Mouse (Mus musculus) midbrain, embryonic 15.5 days (tissue): ENCODE data around the gene Capns2. TPM values are rescaled to one million over a fixed set of nuclear protein-coding genes. Genes with fewer than 3 reads are reported as not detected.
"Not testable (repeated sequence)": the region's sequence is repeated elsewhere in the genome, so short reads cannot be mapped to it uniquely, and the experiment has no call there.

Experiments
- ATAC-seq: fragments of 200-750 bp; cut with Nextera tagmentation; replicated peaks from 2 replicates; pipeline ENCODE4 v1.8.0; 2017; ENCODE audit warnings: moderate TSS enrichment
- H3K27ac ChIP-seq: fragments of 300-500 bp; sonication (generic); 2 replicates; pipeline ENCODE4 v1.5.1; 2015; ENCODE audit warnings: mild to moderate bottlenecking, inconsistent platforms
- H3K27me3 ChIP-seq: fragments of 300-500 bp; sonication (generic); replicated peaks from 2 replicates; pipeline ENCODE4 v1.6.1; 2015; ENCODE audit warnings: inconsistent platforms
- H3K36me3 ChIP-seq: fragments of 300-500 bp; sonication (generic); replicated peaks from 2 replicates; pipeline ENCODE4 v1.6.1; 2015; ENCODE audit warnings: inconsistent platforms
- H3K4me1 ChIP-seq: fragments of 300-500 bp; sonication (generic); 2 replicates; pipeline ENCODE4 v1.6.1; 2015; ENCODE audit warnings: inconsistent platforms
- H3K4me2 ChIP-seq: fragments of 300-500 bp; sonication (generic); 2 replicates; pipeline ENCODE4 v1.6.1; 2015; ENCODE audit warnings: inconsistent platforms, mild to moderate bottlenecking, moderate library complexity
- H3K4me3 ChIP-seq: fragments of 300-500 bp; sonication (generic); 2 replicates; pipeline ENCODE4 v1.5.1; 2015; ENCODE audit warnings: mild to moderate bottlenecking, inconsistent platforms
- H3K9ac ChIP-seq: fragments of 300-500 bp; sonication (generic); 2 replicates; pipeline ENCODE4 v1.6.1; 2015; ENCODE audit warnings: mild to moderate bottlenecking, inconsistent platforms
- H3K9me3 ChIP-seq: fragments of 300-500 bp; sonication (generic); 2 replicates; pipeline ENCODE4 v1.6.1; 2016; ENCODE audit warnings: inconsistent platforms
- WGBS: fragments of 180-500 bp; shearing (Covaris S2); methylation state at CpG from one replicate; pipeline ENCODE4 v1.1.7; 2015; ENCODE audit warnings: mixed read lengths; 5-methylcytosine and 5-hydroxymethylcytosine counted together
- polyA plus RNA-seq: library from polyadenylated mRNA; unstranded; fragments of >200 nt; fragmentation: Nextera tagmentation; extraction: Ambion mirVana; gene quantifications from 2 replicates; pipeline ENCODE4 v1.2.1, GENCODE M21; 2015

Gene Capns2
- polyA plus RNA-seq, 1 experiment from 2014 or later, result 0.45 TPM

DNA sequence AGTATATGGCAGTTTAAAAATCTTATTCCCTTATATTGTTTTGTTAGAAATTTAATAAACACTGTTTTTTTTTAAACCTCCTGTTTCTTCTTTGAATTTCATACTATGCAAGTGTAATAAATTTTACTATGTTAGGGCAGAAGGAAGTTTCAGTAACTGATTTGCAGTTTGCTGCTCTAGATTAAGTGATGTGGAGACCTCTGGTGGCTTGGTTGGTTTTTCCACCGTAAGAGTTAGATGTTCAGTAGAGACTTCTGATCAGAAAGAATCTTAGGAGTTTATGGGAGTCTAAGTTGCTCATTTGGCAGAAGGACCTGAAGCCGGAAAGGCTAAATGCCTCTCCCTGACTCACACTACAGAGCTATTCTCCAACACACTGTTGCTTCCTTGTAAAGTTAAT, 17.4 kb upstream of the Capns2 start:
- Histone ChIP-seq H3K4me3 (no peak overlapping the region), H3K27me3 (no peaks in the 10 kb centered on the region), H3K9ac (no peak overlapping the region), H3K27ac (no peak overlapping the region), H3K36me3 (no peaks in the 10 kb centered on the region), H3K4me1 (no peaks in the 10 kb centered on the region), H3K9me3 (no peaks in the 10 kb centered on the region), H3K4me2 (no peak overlapping the region)
- WGBS, result 81% methylated on average over 2 of the region's 2 CpGs
- no peak for ATAC-seq

DNA sequence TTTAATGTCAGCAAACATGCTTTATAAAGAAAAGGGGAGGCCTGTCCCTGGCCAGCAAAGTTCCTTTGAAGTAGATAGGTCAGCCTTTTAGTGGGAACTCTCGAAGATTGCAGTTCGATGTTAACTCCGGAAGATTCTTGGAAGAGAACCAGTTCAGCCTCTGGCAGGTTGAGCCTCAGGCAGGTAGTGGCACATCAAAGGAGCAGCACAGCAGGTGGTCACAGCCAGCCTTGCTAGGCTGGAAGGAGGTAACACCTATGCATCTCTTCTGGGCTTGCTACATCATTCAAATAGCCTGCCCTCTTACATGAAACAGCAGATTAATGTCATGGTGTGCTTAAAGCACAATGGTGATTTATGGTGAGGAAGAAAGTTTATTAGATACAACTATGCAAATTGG, 9.0 kb upstream of the Capns2 start:
- H3K9me3 ChIP-seq, H3K4me3 ChIP-seq, H3K9ac ChIP-seq, H3K27ac ChIP-seq, H3K27me3 ChIP-seq, ATAC-seq, H3K4me1 ChIP-seq, H3K36me3 ChIP-seq, H3K4me2 ChIP-seq: not testable (repeated sequence)
- 85% methylated on average over 3 of the region's 3 CpGs for WGBS

DNA sequence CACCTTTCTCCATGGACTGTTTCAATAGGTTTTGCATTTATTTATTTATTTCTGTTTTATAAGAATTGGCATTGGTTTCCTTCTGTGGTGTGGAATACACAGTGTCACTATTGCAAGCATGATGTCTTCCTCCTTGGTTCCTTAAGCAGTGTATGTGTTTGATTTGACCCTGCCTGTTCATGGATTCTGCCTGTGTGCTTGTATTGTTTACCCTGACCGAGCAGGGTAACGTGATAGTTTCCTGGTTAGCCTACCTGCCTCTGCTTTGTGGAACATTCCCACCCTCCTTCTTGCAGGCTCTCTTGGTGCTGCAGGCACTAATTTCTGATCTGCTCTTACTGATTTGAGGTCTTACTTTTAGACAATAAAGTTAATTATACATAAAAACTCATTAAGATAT, 7.3 kb upstream of the Capns2 start:
- Histone ChIP-seq H3K4me1 (no peaks in the 10 kb centered on the region), H3K4me3 (no peak overlapping the region), H3K36me3 (no peaks in the 10 kb centered on the region), H3K9ac (no peak overlapping the region), H3K4me2 (no peak overlapping the region), H3K27ac (no peak overlapping the region), H3K27me3 (no peaks in the 10 kb centered on the region), H3K9me3 (no peaks in the 10 kb centered on the region)
- WGBS, result 87% methylated on average over 2 of the region's 2 CpGs
- no peak for ATAC-seq

DNA sequence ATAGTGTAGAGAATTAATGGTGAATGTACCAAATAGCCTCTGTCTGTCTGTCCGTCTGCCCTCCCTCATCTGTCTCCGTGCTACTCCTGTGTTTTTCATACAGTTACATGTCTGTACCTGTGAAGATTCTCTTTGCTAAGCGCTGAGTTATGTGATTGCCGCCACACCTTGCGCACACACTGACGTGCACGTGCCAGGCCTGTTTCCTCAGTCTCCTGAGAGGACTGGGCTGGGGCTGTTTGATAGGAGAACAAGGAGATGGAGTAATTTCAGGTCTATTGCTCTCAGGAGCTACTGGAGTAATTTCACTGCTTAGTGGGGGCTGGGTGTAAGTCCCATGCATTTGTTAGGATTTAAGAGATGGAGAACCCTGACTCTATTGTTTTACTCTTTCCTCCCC, 6.2 kb upstream of the Capns2 start:
- H3K4me2 ChIP-seq, result no peak overlapping the region
- no peak overlapping the region for H3K9ac ChIP-seq
- no peaks in the 10 kb centered on the region for H3K36me3 ChIP-seq
- H3K9me3 ChIP-seq, result no peaks in the 10 kb centered on the region
- no peak overlapping the region for H3K4me3 ChIP-seq
- no peak for ATAC-seq
- no peaks in the 10 kb centered on the region for H3K4me1 ChIP-seq
- H3K27ac ChIP-seq, result no peak overlapping the region
- no peaks in the 10 kb centered on the region for H3K27me3 ChIP-seq
- 90% methylated on average over 7 of the region's 7 CpGs for whole genome bisulfite sequencing

DNA sequence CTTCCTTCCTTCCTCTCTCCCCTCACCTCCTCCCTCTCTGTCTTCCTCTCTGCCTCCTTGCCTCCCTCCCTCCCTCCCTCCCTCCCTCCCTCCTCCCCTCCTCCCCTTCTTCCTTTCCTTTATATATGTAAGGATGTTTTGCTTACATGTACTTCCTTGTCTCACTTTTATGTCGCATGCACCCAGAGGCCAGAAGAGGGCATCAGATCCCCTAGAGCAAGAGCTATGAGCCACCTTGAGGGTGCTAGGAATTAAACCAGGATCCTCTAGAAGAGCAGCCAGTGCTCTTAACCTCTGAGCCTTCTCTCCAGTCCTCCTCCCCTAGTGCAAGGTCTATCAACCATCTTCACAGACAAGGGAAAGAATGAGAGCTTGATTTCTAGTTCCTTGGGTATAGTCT, 5.2 kb upstream of the Capns2 start:
- WGBS, result 87% methylated on average over 1 of the region's 1 CpGs
- ATAC-seq, result no peak
- no peaks in the 10 kb centered on the region for H3K36me3 ChIP-seq
- no peak overlapping the region for H3K27ac ChIP-seq
- no peaks in the 10 kb centered on the region for H3K27me3 ChIP-seq
- H3K4me2 ChIP-seq, result no peak overlapping the region
- H3K9ac ChIP-seq, result no peak overlapping the region
- no peak overlapping the region for H3K4me3 ChIP-seq
- H3K4me1 ChIP-seq, result no peaks in the 10 kb centered on the region
- H3K9me3 ChIP-seq, result no peaks in the 10 kb centered on the region

DNA sequence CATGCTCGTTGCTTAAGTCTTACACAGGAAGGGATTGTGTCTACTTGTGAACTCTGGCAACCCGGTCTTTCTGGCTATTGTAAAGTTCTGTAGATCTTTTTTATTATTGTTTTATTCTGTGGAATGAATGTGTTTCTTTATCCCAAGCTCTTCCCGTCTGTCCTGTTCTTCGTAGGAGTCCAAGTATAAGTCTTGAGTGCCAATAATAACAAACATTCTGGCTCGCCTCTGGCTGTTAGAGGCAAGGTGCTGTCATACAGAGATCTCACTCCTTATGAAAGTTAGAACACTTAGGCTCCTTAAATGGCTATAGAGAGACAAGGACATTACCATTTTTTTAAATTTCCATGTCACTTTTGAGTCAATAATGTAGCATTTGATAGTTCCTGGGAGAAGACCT, 4.6 kb upstream of the Capns2 start:
- no peaks in the 10 kb centered on the region for H3K27me3 ChIP-seq
- no peaks in the 10 kb centered on the region for H3K36me3 ChIP-seq
- H3K9ac ChIP-seq, result no peak overlapping the region
- no peaks in the 10 kb centered on the region for H3K4me1 ChIP-seq
- 82% methylated on average over 5 of the region's 5 CpGs for WGBS
- ATAC-seq, result no peak
- no peak overlapping the region for H3K27ac ChIP-seq
- H3K4me2 ChIP-seq, result no peak overlapping the region
- no peaks in the 10 kb centered on the region for H3K9me3 ChIP-seq
- no peak overlapping the region for H3K4me3 ChIP-seq

DNA sequence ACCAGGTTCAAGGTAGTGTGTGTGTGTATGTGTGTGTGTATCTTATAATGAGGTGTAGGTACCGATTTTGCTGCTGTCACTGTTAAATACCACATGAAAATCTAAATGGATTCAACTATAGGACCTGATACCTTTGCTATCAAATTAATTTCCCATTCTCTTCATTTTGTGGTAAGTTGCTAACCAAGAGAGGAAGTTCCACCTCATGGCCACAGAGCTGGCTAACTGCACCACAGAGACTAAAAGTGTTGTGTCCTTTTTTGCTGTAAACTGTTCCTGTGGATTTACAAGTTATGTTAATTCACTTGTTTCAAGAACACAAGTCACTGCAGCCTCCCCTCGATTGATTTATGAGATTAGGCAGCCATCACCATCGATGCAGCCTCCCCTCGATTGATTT, 3.4 kb upstream of the Capns2 start:
- no peaks in the 10 kb centered on the region for H3K27me3 ChIP-seq
- H3K9ac ChIP-seq, result no peak overlapping the region
- no peak overlapping the region for H3K27ac ChIP-seq
- ATAC-seq, result no peak
- no peaks in the 10 kb centered on the region for H3K9me3 ChIP-seq
- no peak overlapping the region for H3K4me3 ChIP-seq
- no peaks in the 10 kb centered on the region for H3K36me3 ChIP-seq
- 80% methylated on average over 4 of the region's 4 CpGs for WGBS
- H3K4me2 ChIP-seq, result no peak overlapping the region
- no peaks in the 10 kb centered on the region for H3K4me1 ChIP-seq

DNA sequence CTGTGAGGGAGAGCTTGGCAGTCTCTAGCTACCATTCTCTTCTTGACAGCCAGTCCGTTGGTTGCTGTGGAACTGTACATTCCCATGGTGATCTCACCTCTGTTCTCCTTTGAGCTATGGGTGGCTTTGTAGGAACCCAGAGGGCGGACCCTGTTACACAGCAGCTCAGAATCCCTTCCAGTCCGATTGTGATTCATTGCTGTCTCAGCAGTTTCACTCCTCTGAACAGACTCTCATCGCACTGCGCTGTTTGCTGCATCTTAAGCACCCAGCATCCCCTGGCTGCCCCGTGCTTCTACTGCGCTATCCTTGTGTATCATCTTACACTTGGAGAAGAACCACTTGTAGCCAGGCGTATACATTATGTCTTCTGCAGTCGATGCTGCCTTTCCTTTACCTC, 1.6 kb upstream of the Capns2 start:
- Histone ChIP-seq H3K9me3 (no peaks in the 10 kb centered on the region), H3K27ac (no peak overlapping the region), H3K4me3 (no peak overlapping the region), H3K36me3 (no peaks in the 10 kb centered on the region), H3K4me2 (no peak overlapping the region), H3K4me1 (no peaks in the 10 kb centered on the region), H3K27me3 (no peaks in the 10 kb centered on the region), H3K9ac (no peak overlapping the region)
- ATAC-seq, result no peak
- WGBS, result 82% methylated on average over 9 of the region's 9 CpGs

DNA sequence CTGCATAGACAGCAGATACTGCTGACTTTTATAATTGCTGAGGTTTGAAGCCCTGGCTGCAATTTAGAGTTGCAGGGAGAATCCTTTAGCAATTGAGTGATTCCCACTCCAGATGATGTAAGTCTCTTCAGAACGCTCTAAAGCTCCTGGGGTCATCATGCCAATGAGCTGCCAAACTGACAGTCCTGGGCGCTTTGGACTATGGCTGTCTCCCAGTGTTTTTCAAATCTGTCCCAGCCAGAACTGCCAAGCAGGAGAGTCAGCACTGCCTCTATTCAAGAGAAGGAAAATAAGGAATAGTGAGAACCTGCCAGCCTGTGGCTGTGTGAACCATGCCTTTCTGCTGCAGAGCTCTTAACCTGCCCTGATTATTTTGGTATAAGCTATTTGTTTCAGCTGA, 1.8 kb downstream of the Capns2 start:
- ATAC-seq, result no peak
- no peaks in the 10 kb centered on the region for H3K9me3 ChIP-seq
- WGBS, result 70% methylated on average over 2 of the region's 2 CpGs

DNA sequence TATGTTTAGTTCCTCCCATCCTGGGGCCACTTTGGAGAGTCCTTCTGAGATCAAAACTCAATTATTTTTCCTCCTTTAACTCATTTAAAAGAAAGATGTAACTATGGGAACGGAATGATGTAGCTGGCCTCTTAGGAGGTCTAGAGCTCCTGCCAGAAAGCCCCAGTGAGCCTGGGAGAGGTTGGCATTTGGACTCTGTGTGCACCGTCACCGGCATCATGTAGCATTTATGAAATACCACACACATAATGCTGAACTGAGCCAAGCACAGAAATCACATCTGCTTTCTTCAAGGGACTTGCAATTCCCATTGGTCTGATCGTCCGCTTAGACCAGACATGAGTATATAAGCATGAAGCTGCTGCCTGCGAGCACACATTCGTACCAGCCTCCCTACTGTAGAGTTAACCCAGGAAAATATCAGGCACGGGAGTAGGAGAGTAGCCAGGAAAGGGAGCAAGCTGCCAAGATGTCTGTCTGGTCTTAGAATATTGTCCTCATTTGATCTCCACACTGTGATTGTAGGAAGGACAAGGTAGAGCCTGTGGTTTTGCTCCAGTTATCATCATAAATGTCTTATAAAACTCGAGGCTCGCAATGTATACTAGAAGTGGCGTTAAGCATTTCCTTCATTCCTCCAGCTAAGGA, 2.4 kb downstream of the Capns2 start:
- Histone ChIP-seq H3K4me2 (no peak overlapping the region), H3K9me3 (no peaks in the 10 kb centered on the region), H3K4me3 (no peak overlapping the region), H3K9ac (no peak overlapping the region), H3K27me3 (no peaks in the 10 kb centered on the region), H3K36me3 (no peaks in the 10 kb centered on the region), H3K27ac (no peak overlapping the region), H3K4me1 (no peaks in the 10 kb centered on the region)
- ATAC-seq, result no peak
- 82% methylated on average over 11 of the region's 11 CpGs for WGBS

More for the DNA sequence above, 1.8 kb downstream of the Capns2 start:
- Histone ChIP-seq H3K4me2 (no peak overlapping the region), H3K27ac (no peak overlapping the region), H3K4me3 (no peak overlapping the region), H3K36me3 (no peaks in the 10 kb centered on the region), H3K4me1 (no peaks in the 10 kb centered on the region), H3K9ac (no peak overlapping the region), H3K27me3 (no peaks in the 10 kb centered on the region)

DNA sequence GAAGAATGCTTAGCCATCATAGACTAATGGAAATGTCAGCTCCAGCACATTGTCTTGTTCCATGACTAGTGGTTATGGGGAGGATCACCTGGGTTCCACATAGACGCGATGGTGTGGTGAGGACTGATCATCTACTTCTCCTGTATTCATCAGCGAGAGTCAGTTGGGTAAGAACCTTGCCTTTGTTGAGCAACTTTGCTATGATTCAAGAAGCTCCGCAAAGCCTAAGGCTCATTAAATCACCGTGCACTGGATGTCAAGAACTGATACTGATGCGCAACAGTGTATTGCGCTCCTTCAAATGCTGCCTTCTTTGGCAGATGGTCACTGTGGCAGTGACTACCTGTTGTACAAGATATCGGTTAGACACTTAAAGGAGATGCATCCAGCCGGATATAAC, 5.3 kb downstream of the Capns2 start:
- H3K27ac ChIP-seq, result no peak overlapping the region
- H3K4me3 ChIP-seq, result no peak overlapping the region
- 98% methylated on average over 9 of the region's 9 CpGs for WGBS
- no peaks in the 10 kb centered on the region for H3K36me3 ChIP-seq
- H3K27me3 ChIP-seq, result no peaks in the 10 kb centered on the region
- no peaks in the 10 kb centered on the region for H3K4me1 ChIP-seq
- no peak overlapping the region for H3K4me2 ChIP-seq
- no peaks in the 10 kb centered on the region for H3K9me3 ChIP-seq
- no peak overlapping the region for H3K9ac ChIP-seq
- ATAC-seq, result no peak

DNA sequence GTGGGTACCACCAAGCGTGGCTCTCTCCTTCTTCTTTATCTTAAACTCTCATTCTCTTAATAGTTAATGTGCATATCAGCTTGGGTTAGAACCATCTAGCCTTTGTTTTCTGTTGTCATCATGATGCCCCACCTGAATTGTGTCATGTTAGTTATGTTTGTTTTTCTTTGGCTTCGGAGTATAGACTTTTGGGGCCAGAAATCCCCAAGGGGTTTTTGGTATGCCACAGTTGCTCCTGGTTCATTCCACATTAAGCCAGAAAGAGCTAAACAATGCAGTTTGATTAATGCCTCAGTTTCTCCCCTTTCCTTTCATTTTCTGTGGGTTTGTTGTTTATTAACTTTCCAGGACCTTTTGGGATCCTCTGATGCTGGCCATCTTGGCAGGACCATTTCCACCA, 7.2 kb downstream of the Capns2 start:
- Histone ChIP-seq H3K9ac (no peak overlapping the region), H3K4me2 (no peak overlapping the region), H3K4me3 (no peak overlapping the region), H3K27ac (no peak overlapping the region), H3K36me3 (no peaks in the 10 kb centered on the region), H3K27me3 (no peaks in the 10 kb centered on the region), H3K9me3 (no peaks in the 10 kb centered on the region), H3K4me1 (no peaks in the 10 kb centered on the region)
- no peak for ATAC-seq
- 94% methylated on average over 2 of the region's 2 CpGs for WGBS

DNA sequence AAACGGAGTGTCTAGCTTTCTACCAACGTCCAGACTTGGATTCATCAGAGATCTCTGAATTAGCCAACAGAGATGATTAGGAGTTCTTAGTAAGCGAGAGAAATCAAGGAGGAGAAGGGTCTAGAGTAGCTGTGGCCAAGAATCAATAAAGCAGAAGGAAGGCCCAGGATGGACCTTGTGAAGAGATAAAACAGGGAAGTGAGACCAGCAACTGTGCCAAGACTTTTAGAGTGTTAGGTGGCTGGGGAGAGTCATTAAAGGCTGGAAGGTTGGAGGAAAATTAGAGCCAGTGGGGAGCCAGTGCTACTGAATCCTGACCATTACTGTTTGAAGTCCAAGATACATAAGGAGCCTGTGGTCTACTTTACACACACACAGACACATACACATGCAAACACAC, 10.3 kb downstream of the Capns2 start:
- Histone ChIP-seq H3K9me3 (no peaks in the 10 kb centered on the region), H3K4me2 (no peak overlapping the region)
- 84% methylated on average over 3 of the region's 3 CpGs for WGBS

More for the DNA sequence above, 10.3 kb downstream of the Capns2 start:
- H3K4me1 ChIP-seq, result no peaks in the 10 kb centered on the region
- H3K27me3 ChIP-seq, result no peaks in the 10 kb centered on the region
- no peak for ATAC-seq
- H3K36me3 ChIP-seq, result no peaks in the 10 kb centered on the region
- H3K27ac ChIP-seq, result no peak overlapping the region
- H3K9ac ChIP-seq, result no peak overlapping the region
- no peak overlapping the region for H3K4me3 ChIP-seq
